Mouse (Mus musculus): ENCODE measurements around the gene Ctxn1. TPM values are rescaled to one million over a fixed set of nuclear protein-coding genes. Genes with fewer than 3 reads are reported as not detected.

The Ctxn1 gene
- polyA plus RNA-seq, 1 experiment from 2014 or later: 58.0 TPM

- H3K27me3 ChIP-seq (ENCODE audit: control insufficient read depth, insufficient read depth, low read depth, low read length): no peaks in the 10 kb centered on the region
- H3K9me3 ChIP-seq (ENCODE audit: control insufficient read depth, low read length): no peaks in the 10 kb centered on the region
- H3K36me3 ChIP-seq (ENCODE audit: control insufficient read depth, insufficient read depth, low read length): peaks cover 13% of the 10 kb centered on the region
- peaks cover 20% of the 10 kb centered on the region for H3K4me1 ChIP-seq (replicated peaks; ENCODE audit: control insufficient read depth, insufficient read depth, low read length)
- ATAC-seq (ENCODE audit: low read depth): peak; percentile 10
- peak overlapping the region; percentile 85 for H3K4me2 ChIP-seq (ENCODE audit: low read depth, low read length)
- 9% methylated on average over 19 of the region's 19 CpGs for WGBS
- H3K4me3 ChIP-seq (ENCODE audit: low read length): peak overlapping the region; percentile 80
- peak overlapping the region; percentile 88; the same call in 1 of the 2 replicates for H3K27ac ChIP-seq (ENCODE audit: low read length)
- H3K9ac ChIP-seq (ENCODE audit: low read length): peak overlapping the region; percentile 85
Measured at GRCm38 (mm10) chr8:4239193-4239890, 19.7 kb downstream of the Ctxn1 start.

- Histone ChIP-seq H3K4me3 (ENCODE audit: low read length) (peak within 1 kb of the TSS; percentile 80), H3K27ac (ENCODE audit: low read length) (peak within 1 kb of the TSS; percentile 95), H3K36me3 (ENCODE audit: control insufficient read depth, insufficient read depth, low read length) (peaks cover 5% of the 10 kb centered on the region), H3K9ac (ENCODE audit: low read length) (peak within 1 kb of the TSS; percentile 85), H3K27me3 (ENCODE audit: control insufficient read depth, insufficient read depth, low read depth, low read length) (no peaks in the 10 kb centered on the region), H3K9me3 (ENCODE audit: control insufficient read depth, low read length) (no peaks in the 10 kb centered on the region), H3K4me1 (replicated peaks; ENCODE audit: control insufficient read depth, insufficient read depth, low read length) (peaks cover 20% of the 10 kb centered on the region), H3K4me2 (ENCODE audit: low read depth, low read length) (peak within 1 kb of the TSS; percentile 85)
- peak; percentile 96 for ATAC-seq (ENCODE audit: low read depth)
- 0% methylated on average over 54 of the region's 71 CpGs for WGBS
Measured at GRCm38 (mm10) chr8:4238434-4239192, 20.5 kb downstream of the Ctxn1 start, which contains the start of the genes Map2k7 and Gm49320. Gene Map2k7, plus strand, starts transcription at chr8:4238740. Gene Gm49320, plus strand, starts transcription at chr8:4238865.

- Histone ChIP-seq H3K4me1 (replicated peaks; ENCODE audit: control insufficient read depth, insufficient read depth, low read length) (peaks cover 20% of the 10 kb centered on the region), H3K36me3 (ENCODE audit: control insufficient read depth, insufficient read depth, low read length) (no peaks in the 10 kb centered on the region; the same call in 1 of the 2 replicates), H3K9me3 (ENCODE audit: control insufficient read depth, low read length) (no peaks in the 10 kb centered on the region), H3K4me2 (ENCODE audit: low read depth, low read length) (peak overlapping the region; percentile 67), H3K27ac (ENCODE audit: low read length) (peak overlapping the region; percentile 95), H3K9ac (ENCODE audit: low read length) (peak overlapping the region; percentile 78), H3K27me3 (ENCODE audit: control insufficient read depth, insufficient read depth, low read depth, low read length) (no peaks in the 10 kb centered on the region), H3K4me3 (ENCODE audit: low read length) (peak overlapping the region; percentile 80)
- WGBS: 19% methylated on average over 15 of the region's 15 CpGs
- no peak for ATAC-seq (ENCODE audit: low read depth)
Measured at GRCm38 (mm10) chr8:4237814-4238433, 21.1 kb downstream of the Ctxn1 start.

GRCm38 (mm10) chr8:4230612-4231351 is 28.3 kb downstream of the Ctxn1 start:
- no peaks in the 10 kb centered on the region for H3K9me3 ChIP-seq (ENCODE audit: control insufficient read depth, low read length)
- ATAC-seq (ENCODE audit: low read depth): peak; percentile 75
- no peak overlapping the region for H3K9ac ChIP-seq (ENCODE audit: low read length)
- H3K36me3 ChIP-seq (ENCODE audit: control insufficient read depth, insufficient read depth, low read length): no peaks in the 10 kb centered on the region
- WGBS: 47% methylated on average over 10 of the region's 10 CpGs
- no peak overlapping the region for H3K4me3 ChIP-seq (ENCODE audit: low read length)
- H3K27ac ChIP-seq (ENCODE audit: low read length): 0 out of 2 replicates have a peak overlapping the region, but pooled peaks have one; percentile 36
- no peak overlapping the region for H3K4me2 ChIP-seq (ENCODE audit: low read depth, low read length)
- no peaks in the 10 kb centered on the region for H3K4me1 ChIP-seq (replicated peaks; ENCODE audit: control insufficient read depth, insufficient read depth, low read length)
- H3K27me3 ChIP-seq (ENCODE audit: control insufficient read depth, insufficient read depth, low read depth, low read length): peaks cover 7% of the 10 kb centered on the region

GRCm38 (mm10) chr8:4229784-4230183 is 29.3 kb downstream of the Ctxn1 start:
- no peak for ATAC-seq (ENCODE audit: low read depth)
- Histone ChIP-seq H3K36me3 (ENCODE audit: control insufficient read depth, insufficient read depth, low read length) (no peaks in the 10 kb centered on the region), H3K27me3 (ENCODE audit: control insufficient read depth, insufficient read depth, low read depth, low read length) (peaks cover 7% of the 10 kb centered on the region), H3K4me1 (replicated peaks; ENCODE audit: control insufficient read depth, insufficient read depth, low read length) (no peaks in the 10 kb centered on the region), H3K9ac (ENCODE audit: low read length) (no peak overlapping the region), H3K4me2 (ENCODE audit: low read depth, low read length) (no peak overlapping the region), H3K4me3 (ENCODE audit: low read length) (no peak overlapping the region), H3K9me3 (ENCODE audit: control insufficient read depth, low read length) (no peaks in the 10 kb centered on the region), H3K27ac (ENCODE audit: low read length) (no peak overlapping the region)
- 72% methylated on average over 5 of the region's 5 CpGs for WGBS

- no peaks in the 10 kb centered on the region for H3K9me3 ChIP-seq (ENCODE audit: control insufficient read depth, low read length)
- H3K27me3 ChIP-seq (ENCODE audit: control insufficient read depth, insufficient read depth, low read depth, low read length): peaks cover 7% of the 10 kb centered on the region
- 91% methylated on average over 4 of the region's 4 CpGs for WGBS
- H3K9ac ChIP-seq (ENCODE audit: low read length): no peak overlapping the region
- H3K36me3 ChIP-seq (ENCODE audit: control insufficient read depth, insufficient read depth, low read length): no peaks in the 10 kb centered on the region
- no peak overlapping the region for H3K4me2 ChIP-seq (ENCODE audit: low read depth, low read length)
- H3K27ac ChIP-seq (ENCODE audit: low read length): no peak overlapping the region
- no peaks in the 10 kb centered on the region for H3K4me1 ChIP-seq (replicated peaks; ENCODE audit: control insufficient read depth, insufficient read depth, low read length)
- H3K4me3 ChIP-seq (ENCODE audit: low read length): no peak overlapping the region
- no peak for ATAC-seq (ENCODE audit: low read depth)
Measured at GRCm38 (mm10) chr8:4227919-4228318, 31.2 kb downstream of the Ctxn1 start.

- peak within 1 kb of the TSS; percentile 42 for H3K4me3 ChIP-seq (ENCODE audit: low read length)
- H3K27ac ChIP-seq (ENCODE audit: low read length): no peak within 1 kb of the TSS
- H3K4me2 ChIP-seq (ENCODE audit: low read depth, low read length): peak within 1 kb of the TSS; percentile 62
- H3K9ac ChIP-seq (ENCODE audit: low read length): peak within 1 kb of the TSS; percentile 64
- H3K27me3 ChIP-seq (ENCODE audit: control insufficient read depth, insufficient read depth, low read depth, low read length): peaks cover 7% of the 10 kb centered on the region
- H3K36me3 ChIP-seq (ENCODE audit: control insufficient read depth, insufficient read depth, low read length): no peaks in the 10 kb centered on the region
- no peaks in the 10 kb centered on the region for H3K4me1 ChIP-seq (replicated peaks; ENCODE audit: control insufficient read depth, insufficient read depth, low read length)
- 4% methylated on average over 33 of the region's 33 CpGs for WGBS
- H3K9me3 ChIP-seq (ENCODE audit: control insufficient read depth, low read length): no peaks in the 10 kb centered on the region
- peak; percentile 81 for ATAC-seq (ENCODE audit: low read depth)
Measured at GRCm38 (mm10) chr8:4226739-4227347, 32.2 kb downstream of the Ctxn1 start, which contains the start of gene Lrrc8e. Gene Lrrc8e, plus strand, starts transcription at chr8:4226827.

- peak overlapping the region; percentile 42 for H3K4me3 ChIP-seq (ENCODE audit: low read length)
- H3K27me3 ChIP-seq (ENCODE audit: control insufficient read depth, insufficient read depth, low read depth, low read length): peaks cover 7% of the 10 kb centered on the region
- no peak overlapping the region for H3K27ac ChIP-seq (ENCODE audit: low read length)
- peak overlapping the region; percentile 62 for H3K4me2 ChIP-seq (ENCODE audit: low read depth, low read length)
- H3K9ac ChIP-seq (ENCODE audit: low read length): peak overlapping the region; percentile 64
- no peaks in the 10 kb centered on the region for H3K4me1 ChIP-seq (replicated peaks; ENCODE audit: control insufficient read depth, insufficient read depth, low read length)
- H3K36me3 ChIP-seq (ENCODE audit: control insufficient read depth, insufficient read depth, low read length): no peaks in the 10 kb centered on the region
- ATAC-seq (ENCODE audit: low read depth): peak; percentile 50
- no peaks in the 10 kb centered on the region for H3K9me3 ChIP-seq (ENCODE audit: control insufficient read depth, low read length)
- WGBS: 22% methylated on average over 4 of the region's 4 CpGs
Measured at GRCm38 (mm10) chr8:4226323-4226722, 32.8 kb downstream of the Ctxn1 start.

Measured in lung, embryonic 16.5 days (tissue).